Mouse (Mus musculus) G1E (cell line): ENCODE measurements around the gene Mb. TPM values are rescaled to one million over a fixed set of nuclear protein-coding genes. Genes with fewer than 3 reads are reported as not detected.
"Not testable (repeated sequence)": the region's sequence is repeated elsewhere in the genome, so short reads cannot be mapped to it uniquely, and the experiment has no call there.

Experiments
- ATAC-seq: 2 replicates; pipeline ENCODE4 v1.8.0; 2016; ENCODE audit warnings: mild to moderate bottlenecking; ENCODE audit not compliant: insufficient number of reproducible peaks, poor library complexity, low FRiP score, severe bottlenecking; ENCODE audit errors: extremely low read depth
- DNase-seq: peaks from one replicate; pipeline ENCODE4 v3.0.0; 2012; ENCODE audit warnings: low spot score
- H3K27me3 ChIP-seq: 2 replicates; pipeline ENCODE4 v1.6.1; 2012; ENCODE audit warnings: mild to moderate bottlenecking, low read length, inconsistent platforms; ENCODE audit not compliant: insufficient read depth
- H3K36me3 ChIP-seq: replicated peaks from 2 replicates; pipeline ENCODE3; 2012; ENCODE audit warnings: mild to moderate bottlenecking, inconsistent platforms
- H3K4me1 ChIP-seq: 2 replicates; pipeline ENCODE4 v1.6.1; 2012; ENCODE audit warnings: low read depth, low read length, inconsistent platforms, mixed read lengths; ENCODE audit not compliant: insufficient read depth
- H3K4me3 ChIP-seq: 2 replicates; pipeline ENCODE4 v1.5.1; 2012; ENCODE audit warnings: low read depth, mild to moderate bottlenecking, inconsistent platforms, low read length, moderate library complexity, mixed read lengths
- H3K9me3 ChIP-seq: replicated peaks from 2 replicates; pipeline ENCODE4 v1.6.1; 2012; ENCODE audit warnings: inconsistent platforms
- CTCF ChIP-seq: IDR thresholded peaks from 2 replicates; pipeline ENCODE4 v1.5.1; 2012; ENCODE audit warnings: low read depth, low read length, inconsistent platforms, mixed read lengths
- GATA1 ChIP-seq: IDR thresholded peaks from 2 replicates; pipeline ENCODE4 v1.6.1; 2012; ENCODE audit warnings: borderline replicate concordance, low read length, inconsistent platforms, mixed read lengths
- GATA2 ChIP-seq: IDR thresholded peaks from 2 replicates; pipeline ENCODE4 v1.6.1; 2012; ENCODE audit warnings: low read depth, low read length, inconsistent platforms, borderline replicate concordance
- POLR2AphosphoS5 ChIP-seq: IDR thresholded peaks from 2 replicates; pipeline ENCODE4 v1.6.1; 2012; ENCODE audit warnings: low read depth, low read length, inconsistent platforms; ENCODE audit not compliant: insufficient replicate concordance
- TAL1 ChIP-seq: conservative IDR thresholded peaks from 2 replicates; pipeline ENCODE4 v1.6.1; 2012; ENCODE audit warnings: low read depth, low read length, inconsistent platforms, mixed read lengths
- polyA plus RNA-seq: library from polyadenylated mRNA; stranded (reverse); fragments of >175 nt; gene quantifications from 2 replicates; pipeline ENCODE4 v1.2.3, GENCODE M21; 2012
- total RNA-seq, 2 experiments: library from RNA; stranded (forward) in 1 of 2; stranded (reverse) in 1 of 2; fragments of 200-1000 nt in 1 of 2; fragments of >200 nt in 1 of 2; fragmentation: Nextera tagmentation in 1 of 2; gene quantifications; 2 replicates each; pipeline ENCODE4 v1.2.3; 2014 to 2017

Mb gene
- total and polyA plus RNA-seq, 3 experiments, result not detected

GRCm38 (mm10) chr15:77069019-77069418 lies 18.5 kb upstream of the Mb start:
- TF ChIP-seq GATA2, result no peak
- TF ChIP-seq GATA1, result no peak
- no peak for TF ChIP-seq POLR2AphosphoS5
- no peak for TF ChIP-seq TAL1
- TF ChIP-seq CTCF, result no peak
- ATAC-seq (no peak), DNase-seq (no peak)
- no peaks in the 10 kb centered on the region for H3K4me1 ChIP-seq
- peaks cover 23% of the 10 kb centered on the region for H3K27me3 ChIP-seq
- no peak overlapping the region for H3K4me3 ChIP-seq
- no peaks in the 10 kb centered on the region for H3K36me3 ChIP-seq
- H3K9me3 ChIP-seq, result no peaks in the 10 kb centered on the region

- Histone ChIP-seq H3K4me1 (no peaks in the 10 kb centered on the region), H3K4me3 (no peak overlapping the region), H3K27me3 (peaks cover 23% of the 10 kb centered on the region), H3K36me3 (no peaks in the 10 kb centered on the region), H3K9me3 (no peaks in the 10 kb centered on the region)
- DNase-seq (no peak), ATAC-seq (no peak)
- TF ChIP-seq GATA2 (no peak), POLR2AphosphoS5 (no peak), TAL1 (no peak), CTCF (no peak), GATA1 (no peak)
Measured at GRCm38 (mm10) chr15:77068439-77068861, 18.0 kb upstream of the Mb start.

GRCm38 (mm10) chr15:77066233-77066632 lies 15.8 kb upstream of the Mb start:
- no peak overlapping the region for H3K4me3 ChIP-seq
- H3K27me3 ChIP-seq, result peaks cover 18% of the 10 kb centered on the region
- no peak for DNase-seq
- H3K36me3 ChIP-seq, result no peaks in the 10 kb centered on the region
- ATAC-seq, result no peak
- no peaks in the 10 kb centered on the region for H3K9me3 ChIP-seq
- H3K4me1 ChIP-seq, result no peaks in the 10 kb centered on the region
- TF ChIP-seq GATA1 (no peak), TAL1 (no peak), CTCF (no peak), POLR2AphosphoS5 (no peak), GATA2 (no peak)

DNA sequence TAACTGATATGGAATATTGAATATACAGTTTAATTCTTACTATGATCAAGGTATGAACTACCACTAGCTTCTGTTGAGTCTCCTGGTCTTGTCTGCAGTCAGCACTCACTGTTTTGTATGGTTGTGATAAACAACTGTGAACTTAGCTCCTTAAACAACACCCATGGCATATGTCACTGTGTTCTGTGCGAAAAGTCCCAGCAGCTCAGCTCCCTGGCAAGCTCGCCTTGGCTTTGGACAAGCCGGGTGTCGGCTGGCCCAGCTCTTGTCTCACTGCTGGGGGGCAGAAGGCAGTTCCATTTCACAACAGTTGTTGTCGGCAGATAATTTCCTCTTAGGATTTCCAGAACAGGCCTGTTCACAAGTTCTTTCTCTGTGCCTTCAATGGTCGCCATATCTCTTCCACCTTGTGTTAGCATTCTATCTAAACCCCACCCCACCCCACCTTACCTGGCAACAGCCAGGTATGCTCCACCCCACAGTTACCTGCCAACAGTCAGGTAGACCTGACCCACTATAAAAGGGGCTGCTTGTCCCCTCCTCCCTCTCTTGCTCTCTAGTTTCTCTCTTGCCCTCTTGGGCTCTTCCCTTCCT lies 14.9 kb upstream of the Mb start:
- no peak for DNase-seq
- Histone ChIP-seq H3K36me3 (no peaks in the 10 kb centered on the region), H3K4me1 (no peaks in the 10 kb centered on the region), H3K27me3 (peaks cover 13% of the 10 kb centered on the region), H3K4me3 (no peak overlapping the region), H3K9me3 (no peaks in the 10 kb centered on the region)
- no peak for ATAC-seq
- no peak for TF ChIP-seq POLR2AphosphoS5
- TF ChIP-seq TAL1, result no peak
- TF ChIP-seq GATA1, result no peak
- no peak for TF ChIP-seq CTCF
- no peak for TF ChIP-seq GATA2

- no peak overlapping the region for H3K4me3 ChIP-seq
- no peaks in the 10 kb centered on the region for H3K9me3 ChIP-seq
- H3K36me3 ChIP-seq, result no peaks in the 10 kb centered on the region
- H3K4me1 ChIP-seq, result no peaks in the 10 kb centered on the region
- TF ChIP-seq GATA1 (no peak), POLR2AphosphoS5 (no peak), CTCF (no peak), TAL1 (no peak), GATA2 (no peak)
- DNase-seq, result no peak
- ATAC-seq, result no peak
- peaks cover 4% of the 10 kb centered on the region; the same call in 1 of the 2 replicates for H3K27me3 ChIP-seq
Measured at GRCm38 (mm10) chr15:77062746-77063145, 12.3 kb upstream of the Mb start.

DNA sequence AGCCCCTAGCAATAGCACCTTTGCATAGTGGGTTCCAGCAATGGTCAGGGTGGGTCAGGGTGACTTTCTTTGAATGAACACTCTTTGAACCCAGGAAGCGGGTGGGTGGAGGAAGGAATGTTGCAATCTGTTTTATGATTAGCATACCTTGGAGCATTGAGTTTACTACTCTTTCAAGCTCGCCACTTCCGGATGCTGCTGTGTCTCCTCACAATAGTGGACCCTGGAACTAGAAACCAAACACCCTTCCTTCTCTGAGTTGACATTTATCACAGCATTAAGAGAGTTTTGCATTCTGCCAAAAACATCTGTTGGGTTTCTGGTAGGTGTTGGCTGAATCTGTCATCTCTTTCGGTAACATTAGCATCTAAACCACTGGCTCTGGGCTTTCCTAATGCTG lies 8.9 kb upstream of the Mb start:
- H3K4me3 ChIP-seq, DNase-seq, H3K27me3 ChIP-seq, H3K9me3 ChIP-seq, H3K4me1 ChIP-seq, ATAC-seq, H3K36me3 ChIP-seq: not testable (repeated sequence)
